Mouse (Mus musculus) myocyte (in vitro differentiated cells): ENCODE measurements around the gene Cdan1. TPM values are rescaled to one million over a fixed set of nuclear protein-coding genes. Genes with fewer than 3 reads are reported as not detected.
A peak's percentile ranks its signal among the peaks of the same experiment; 100 is the strongest.

Experiments used
- H3K27me3 ChIP-seq: one replicate; pipeline ENCODE4 v1.6.1; 2011; ENCODE audit not compliant: control insufficient read depth, insufficient read depth, insufficient read length
- H3K36me3 ChIP-seq: one replicate; pipeline ENCODE4 v1.6.1; 2011; ENCODE audit not compliant: control insufficient read depth, insufficient read depth
- H3K4me2 ChIP-seq: one replicate; pipeline ENCODE4 v1.6.1; 2011; ENCODE audit warnings: low read depth, control low read depth
- H3K4me3 ChIP-seq: one replicate; pipeline ENCODE4 v1.5.1; 2011; ENCODE audit warnings: mild to moderate bottlenecking, control low read depth, moderate library complexity
- H3K79me2 ChIP-seq: one replicate; pipeline ENCODE4 v1.6.1; 2011; ENCODE audit not compliant: control insufficient read depth, insufficient read depth
- H3ac ChIP-seq: one replicate; pipeline ENCODE4 v1.6.1; 2011; ENCODE audit not compliant: control insufficient read depth, insufficient read length
- CEBPB ChIP-seq: IDR thresholded peaks from 2 replicates; pipeline ENCODE4 v1.6.1; 2011; ENCODE audit warnings: mild to moderate bottlenecking, moderate library complexity; ENCODE audit not compliant: poor library complexity, insufficient read depth, severe bottlenecking
- E2F4 ChIP-seq: IDR thresholded peaks from one replicate; pipeline ENCODE4 v1.6.1; 2011; ENCODE audit warnings: mild to moderate bottlenecking, control low read depth, moderate library complexity; ENCODE audit not compliant: insufficient read depth
- MAX ChIP-seq: IDR thresholded peaks from one replicate; pipeline ENCODE4 v1.6.1; 2011; ENCODE audit warnings: low read depth, mild to moderate bottlenecking, control low read depth
- MYOD1 ChIP-seq, 3 experiments: IDR thresholded peaks; one replicate each; pipeline ENCODE4 v1.6.1; 2011; ENCODE audit warnings: control low read depth in 2 of 3, low read depth in 2 of 3, mild to moderate bottlenecking in 2 of 3, moderate library complexity in 1 of 3; ENCODE audit not compliant: insufficient read length in 2 of 3, control insufficient read depth in 1 of 3
- MYOG ChIP-seq, 3 experiments: IDR thresholded peaks; one replicate each; pipeline ENCODE4 v1.6.1; 2011; ENCODE audit warnings: control low read depth in 2 of 3, low read depth in 2 of 3, mild to moderate bottlenecking in 2 of 3; ENCODE audit not compliant: insufficient read length in 2 of 3, control insufficient read depth in 1 of 3, insufficient read depth in 1 of 3
- POLR2A ChIP-seq: IDR thresholded peaks from one replicate; pipeline ENCODE4 v1.6.1; 2011; ENCODE audit warnings: low read depth, mild to moderate bottlenecking, control low read depth, moderate library complexity; ENCODE audit not compliant: insufficient read length
- POLR2AphosphoS2 ChIP-seq: IDR thresholded peaks from one replicate; pipeline ENCODE4 v1.6.1; 2011; ENCODE audit warnings: low read depth, control low read depth; ENCODE audit not compliant: insufficient read length
- REST ChIP-seq: IDR thresholded peaks from one replicate; pipeline ENCODE4 v1.6.1; 2011; ENCODE audit warnings: mild to moderate bottlenecking, control low read depth, moderate library complexity; ENCODE audit not compliant: insufficient read depth, insufficient read length
- SRF ChIP-seq: IDR thresholded peaks from one replicate; pipeline ENCODE4 v1.6.1; 2011; ENCODE audit warnings: low read depth; ENCODE audit not compliant: control insufficient read depth, insufficient read length
- TCF12 ChIP-seq: IDR thresholded peaks from one replicate; pipeline ENCODE4 v1.6.1; 2011; ENCODE audit warnings: mild to moderate bottlenecking, control low read depth; ENCODE audit not compliant: poor library complexity, insufficient read depth, severe bottlenecking
- TCF3 ChIP-seq: IDR thresholded peaks from one replicate; pipeline ENCODE4 v1.6.1; 2011; ENCODE audit warnings: low read depth, control low read depth; ENCODE audit not compliant: insufficient read length
- USF1 ChIP-seq: IDR thresholded peaks from one replicate; pipeline ENCODE4 v1.6.1; 2011; ENCODE audit warnings: low read depth, mild to moderate bottlenecking, control low read depth, moderate library complexity
- polyA plus RNA-seq: library from polyadenylated mRNA; unstranded; fragments of >200 nt; fragmentation: generic; extraction: Trizol; gene quantifications from one replicate; pipeline ENCODE4 v1.2.1, GENCODE M21; 2012; ENCODE audit warnings: missing spikeins

Cdan1 gene
- polyA plus RNA-seq, 1 experiment, result 5.0 TPM

- no peaks in the 10 kb centered on the region for H3K27me3 ChIP-seq
- peaks cover 47% of the 10 kb centered on the region for H3K36me3 ChIP-seq
- H3ac ChIP-seq, result no peak overlapping the region
- TF ChIP-seq POLR2AphosphoS2, result peak; percentile 27
- no peak for TF ChIP-seq E2F4
- H3K79me2 ChIP-seq, result peaks cover 1% of the 10 kb centered on the region
- no peak overlapping the region for H3K4me3 ChIP-seq
- no peak overlapping the region for H3K4me2 ChIP-seq
These were observed 125.8 kb downstream of the Cdan1 start for GRCm38 (mm10) chr2:120724176-120724575.

- no peak overlapping the region for H3K4me2 ChIP-seq
- H3K79me2 ChIP-seq, result no peaks in the 10 kb centered on the region
- no peaks in the 10 kb centered on the region for H3K27me3 ChIP-seq
- TF ChIP-seq TCF12 (no peak), POLR2A (no peak), USF1 (no peak), SRF (no peak), REST (no peak), E2F4 (no peak), TCF3 (no peak), POLR2AphosphoS2 (no peak), CEBPB (no peak), MYOG (IDR thresholded peaks at IDR 0.05; ENCODE audit: control insufficient read depth in 1 of 3, insufficient read depth in 1 of 3, insufficient read length in 2 of 3, low read depth in 2 of 3) (no peak), MAX (no peak), MYOD1 (IDR thresholded peaks at IDR 0.05; ENCODE audit: control insufficient read depth in 1 of 3, insufficient read length in 2 of 3, low read depth in 2 of 3) (no peak)
- no peak overlapping the region for H3ac ChIP-seq
- H3K4me3 ChIP-seq, result no peak overlapping the region
- H3K36me3 ChIP-seq, result peaks cover 53% of the 10 kb centered on the region
These were observed 126.3 kb downstream of the Cdan1 start for GRCm38 (mm10) chr2:120723621-120724020.

GRCm38 (mm10) chr2:120722491-120722890, 127.4 kb downstream of the Cdan1 start:
- Histone ChIP-seq H3K4me2 (no peak overlapping the region), H3ac (no peak overlapping the region), H3K4me3 (no peak overlapping the region), H3K27me3 (no peaks in the 10 kb centered on the region), H3K79me2 (no peaks in the 10 kb centered on the region), H3K36me3 (peaks cover 57% of the 10 kb centered on the region)
- TF ChIP-seq POLR2AphosphoS2, result peak; percentile 41
- TF ChIP-seq CEBPB, result no peak
- TF ChIP-seq E2F4, result no peak
- no peak for TF ChIP-seq MYOG (IDR thresholded peaks at IDR 0.05; ENCODE audit: control insufficient read depth in 1 of 3, insufficient read depth in 1 of 3, insufficient read length in 2 of 3, low read depth in 2 of 3)
- TF ChIP-seq SRF, result no peak
- no peak for TF ChIP-seq TCF3
- no peak for TF ChIP-seq REST
- no peak for TF ChIP-seq USF1
- no peak for TF ChIP-seq MYOD1 (IDR thresholded peaks at IDR 0.05; ENCODE audit: control insufficient read depth in 1 of 3, insufficient read length in 2 of 3, low read depth in 2 of 3)

GRCm38 (mm10) chr2:120721911-120722310, 128.0 kb downstream of the Cdan1 start:
- TF ChIP-seq USF1 (no peak), TCF3 (no peak), POLR2AphosphoS2 (no peak), POLR2A (no peak), TCF12 (no peak), REST (no peak), E2F4 (no peak), SRF (no peak), CEBPB (no peak), MAX (no peak), MYOD1 (IDR thresholded peaks at IDR 0.05; ENCODE audit: control insufficient read depth in 1 of 3, insufficient read length in 2 of 3, low read depth in 2 of 3) (no peak), MYOG (IDR thresholded peaks at IDR 0.05; ENCODE audit: control insufficient read depth in 1 of 3, insufficient read depth in 1 of 3, insufficient read length in 2 of 3, low read depth in 2 of 3) (no peak)
- H3K36me3 ChIP-seq, result peaks cover 62% of the 10 kb centered on the region
- no peak overlapping the region for H3ac ChIP-seq
- H3K4me3 ChIP-seq, result no peak overlapping the region
- H3K27me3 ChIP-seq, result no peaks in the 10 kb centered on the region
- no peak overlapping the region for H3K4me2 ChIP-seq
- no peaks in the 10 kb centered on the region for H3K79me2 ChIP-seq

GRCm38 (mm10) chr2:120720821-120721220, 129.1 kb downstream of the Cdan1 start:
- no peaks in the 10 kb centered on the region for H3K27me3 ChIP-seq
- TF ChIP-seq POLR2A (no peak), USF1 (no peak), MYOD1 (IDR thresholded peaks at IDR 0.05; ENCODE audit: control insufficient read depth in 1 of 3, insufficient read length in 2 of 3, low read depth in 2 of 3) (no peak), E2F4 (no peak), TCF3 (no peak), CEBPB (no peak), SRF (no peak), TCF12 (no peak), MAX (no peak), REST (no peak), MYOG (IDR thresholded peaks at IDR 0.05; ENCODE audit: control insufficient read depth in 1 of 3, insufficient read depth in 1 of 3, insufficient read length in 2 of 3, low read depth in 2 of 3) (no peak), POLR2AphosphoS2 (no peak)
- no peak overlapping the region for H3K4me2 ChIP-seq
- H3K4me3 ChIP-seq, result no peak overlapping the region
- no peak overlapping the region for H3ac ChIP-seq
- no peaks in the 10 kb centered on the region for H3K79me2 ChIP-seq
- H3K36me3 ChIP-seq, result peaks cover 57% of the 10 kb centered on the region
